Mouse (Mus musculus) kidney, adult 2 months (tissue): ENCODE data around the gene Cyp4f14.

ENCODE experiments used
- CTCF ChIP-seq: fragments of 200-500 bp; conservative IDR thresholded peaks from 2 replicates; pipeline ENCODE4 v1.5.1; 2011; ENCODE audit warnings: low read depth, mild to moderate bottlenecking, control low read depth, low read length, moderate library complexity, mixed read lengths; ENCODE audit not compliant: insufficient read depth, insufficient read length
- POLR2A ChIP-seq: fragments of 200-500 bp; IDR thresholded peaks from one replicate; pipeline ENCODE4 v1.6.1; 2011; ENCODE audit warnings: low read depth, low read length, control low read depth

- TF ChIP-seq CTCF (no peak), POLR2A (no peak)
Observed at GRCm38 (mm10) chr17:32916075-32916474, 1.1 kb downstream of the Cyp4f14 start.
